Mouse (Mus musculus) kidney, adult 2 months (tissue): ENCODE data around the gene Gipr. TPM values are rescaled to one million over a fixed set of nuclear protein-coding genes. Genes with fewer than 3 reads are reported as not detected.

Experiments used
- DNase-seq: peaks from one replicate; pipeline ENCODE4 v3.0.0; 2021
- H3K27ac ChIP-seq: fragments of 200-500 bp; 2 replicates; pipeline ENCODE4 v1.5.1; 2012; ENCODE audit warnings: low read depth, low read length, control low read depth, inconsistent platforms; ENCODE audit not compliant: insufficient read depth
- H3K27me3 ChIP-seq: fragments of 200-500 bp; replicated peaks from 2 replicates; pipeline ENCODE4 v1.6.1; 2012; ENCODE audit warnings: mild to moderate bottlenecking, moderate library complexity, low read length, inconsistent platforms; ENCODE audit not compliant: control insufficient read depth, insufficient read depth
- H3K36me3 ChIP-seq: fragments of 200-500 bp; 2 replicates; pipeline ENCODE4 v1.6.1; 2012; ENCODE audit warnings: mild to moderate bottlenecking, moderate library complexity, low read length, inconsistent platforms; ENCODE audit not compliant: control insufficient read depth, insufficient read depth
- H3K4me1 ChIP-seq: fragments of 200-500 bp; 2 replicates; pipeline ENCODE4 v1.6.1; 2011; ENCODE audit warnings: low read length; ENCODE audit not compliant: control insufficient read depth, insufficient read depth
- H3K4me3 ChIP-seq: fragments of 200-500 bp; 2 replicates; pipeline ENCODE4 v1.5.1; 2011; ENCODE audit warnings: mild to moderate bottlenecking, low read depth, low read length, control low read depth; ENCODE audit not compliant: insufficient read depth
- CTCF ChIP-seq: fragments of 200-500 bp; conservative IDR thresholded peaks from 2 replicates; pipeline ENCODE4 v1.5.1; 2011; ENCODE audit warnings: low read depth, mild to moderate bottlenecking, control low read depth, low read length, moderate library complexity, mixed read lengths; ENCODE audit not compliant: insufficient read depth, insufficient read length
- POLR2A ChIP-seq: fragments of 200-500 bp; IDR thresholded peaks from one replicate; pipeline ENCODE4 v1.6.1; 2011; ENCODE audit warnings: low read depth, low read length, control low read depth
- WGBS: fragments of 180-500 bp; shearing (Covaris S2); methylation state at CpG from one replicate; pipeline ENCODE4 v1.1.7; 2018; 5-methylcytosine and 5-hydroxymethylcytosine counted together
- polyA plus RNA-seq: library from polyadenylated mRNA; depleted of rRNA; stranded (reverse); fragments of >200 nt; gene quantifications from 2 replicates; pipeline ENCODE4 v1.2.3, GENCODE M21; 2012

Gene Gipr
- polyA plus RNA-seq, 1 experiment, result 0.13 TPM

DNA sequence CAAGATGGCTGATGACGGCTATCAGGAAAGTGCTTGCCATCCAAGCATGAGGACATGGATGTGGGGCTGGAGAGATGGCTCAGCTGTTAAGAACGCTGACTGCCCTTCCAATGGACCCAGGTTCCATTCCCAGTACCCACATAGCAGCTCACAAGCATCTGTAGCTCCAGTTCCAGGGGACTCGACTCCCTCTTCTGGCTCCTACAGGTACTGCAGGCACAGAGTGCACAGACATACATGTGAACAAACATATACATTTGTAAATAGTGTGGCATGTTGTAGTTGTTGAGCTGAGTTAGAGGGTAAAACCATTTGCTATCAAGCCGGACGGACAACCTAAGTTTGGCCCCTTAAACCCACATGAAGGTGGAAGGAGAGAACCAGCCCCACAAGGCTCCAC lies 44.1 kb upstream of the Gipr start:
- Histone ChIP-seq H3K4me1 (no peaks in the 10 kb centered on the region), H3K4me3 (no peak overlapping the region), H3K27ac (no peak overlapping the region), H3K36me3 (no peaks in the 10 kb centered on the region), H3K27me3 (no peaks in the 10 kb centered on the region)
- DNase-seq, result no peak
- TF ChIP-seq CTCF, result no peak; the same call in 1 of the 2 replicates
- TF ChIP-seq POLR2A, result no peak
- 96% methylated on average over 5 of the region's 5 CpGs for WGBS

DNA sequence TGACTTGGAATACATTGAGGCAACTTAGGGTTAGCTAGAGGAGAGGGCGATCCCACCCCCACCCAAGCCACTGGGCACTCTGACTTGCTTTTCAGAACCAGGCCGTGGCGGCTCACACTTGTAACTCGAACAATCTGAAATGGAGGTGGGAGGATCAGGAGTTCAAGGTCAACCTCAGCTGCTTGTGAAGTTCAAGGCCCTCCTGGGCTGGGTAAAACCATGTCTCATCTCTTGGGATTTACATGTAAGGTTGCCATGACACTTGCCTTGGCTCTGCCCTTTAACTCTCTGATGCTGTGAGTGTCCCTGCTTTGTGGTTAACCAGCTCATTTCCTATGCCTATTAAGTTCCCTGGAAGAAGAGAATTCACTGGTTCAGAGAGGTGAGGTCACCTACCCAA lies 43.6 kb upstream of the Gipr start:
- no peaks in the 10 kb centered on the region for H3K27me3 ChIP-seq
- no peak for TF ChIP-seq CTCF
- TF ChIP-seq POLR2A, result no peak
- H3K36me3 ChIP-seq, result no peaks in the 10 kb centered on the region
- no peak for DNase-seq
- no peak overlapping the region for H3K4me3 ChIP-seq
- no peak overlapping the region for H3K27ac ChIP-seq
- WGBS, result 63% methylated on average over 4 of the region's 4 CpGs
- no peaks in the 10 kb centered on the region for H3K4me1 ChIP-seq

DNA sequence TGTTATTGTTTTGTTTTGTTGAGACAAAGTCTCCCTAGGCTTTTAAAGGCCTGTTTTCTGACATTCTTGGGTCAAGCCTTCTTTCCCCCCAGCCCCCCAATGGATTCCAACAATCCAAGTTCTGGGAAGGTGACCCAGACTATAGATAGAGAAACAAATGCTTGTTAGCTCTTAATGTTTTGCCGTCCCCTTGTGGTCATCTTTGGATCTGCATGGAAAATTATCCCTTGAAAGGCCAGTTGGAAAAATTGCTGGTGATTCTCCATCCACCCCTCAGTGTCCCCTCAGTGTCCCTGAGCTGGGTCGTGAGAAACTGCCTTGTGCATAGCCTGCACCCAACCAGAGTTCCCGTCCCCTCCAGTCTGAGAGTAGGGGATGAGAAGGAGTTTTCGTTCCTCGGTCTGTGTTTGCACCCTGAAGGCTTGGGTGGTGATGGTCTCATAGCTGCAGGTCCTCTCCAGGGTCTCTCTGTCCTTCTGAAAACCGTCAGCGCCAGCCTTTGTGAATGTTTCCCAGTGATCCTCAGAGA lies 43.1 kb upstream of the Gipr start:
- Histone ChIP-seq H3K4me3 (no peak overlapping the region), H3K36me3 (no peaks in the 10 kb centered on the region; the same call in 1 of the 2 replicates), H3K4me1 (no peaks in the 10 kb centered on the region), H3K27ac (no peak overlapping the region), H3K27me3 (no peaks in the 10 kb centered on the region)
- DNase-seq, result peak; percentile 66
- TF ChIP-seq POLR2A, result no peak
- peak; percentile 34; the same call in 1 of the 2 replicates for TF ChIP-seq CTCF
- WGBS, result 46% methylated on average over 7 of the region's 7 CpGs

DNA sequence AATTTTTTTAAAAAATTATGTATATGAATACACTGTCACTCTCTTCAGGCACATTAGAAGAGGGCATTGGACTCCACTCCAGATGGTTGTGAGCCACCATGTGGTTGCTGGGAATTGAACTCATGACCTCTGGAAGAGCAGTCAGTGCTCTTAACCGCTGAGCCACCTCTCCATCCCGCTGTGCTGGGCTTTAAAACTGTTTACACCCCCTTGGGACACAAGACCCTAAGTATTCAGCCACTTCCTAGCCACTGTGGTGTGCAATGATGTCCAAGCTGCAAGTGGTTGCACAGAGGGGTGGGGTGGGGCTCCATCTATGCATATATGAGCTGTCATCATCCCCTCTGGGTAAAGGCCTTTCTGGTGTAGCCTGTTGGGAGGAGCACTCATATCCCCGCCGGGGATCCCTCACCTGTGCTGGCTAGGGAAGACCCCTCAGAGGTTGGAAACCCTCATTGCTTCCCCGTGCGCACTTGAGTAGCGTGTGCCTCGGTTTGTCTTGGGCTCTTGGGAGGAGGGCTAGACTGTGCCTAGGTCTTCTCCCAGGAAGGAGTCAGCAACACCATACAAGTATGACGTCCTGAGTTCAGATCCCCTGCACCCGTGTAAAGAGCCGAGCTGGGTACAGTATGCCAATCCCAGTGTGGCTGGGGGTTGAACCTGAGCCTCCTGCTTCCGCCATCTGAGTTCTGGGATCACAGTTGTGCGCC lies 42.4 kb upstream of the Gipr start:
- Histone ChIP-seq H3K4me3 (no peak overlapping the region), H3K4me1 (no peaks in the 10 kb centered on the region), H3K36me3 (no peaks in the 10 kb centered on the region; the same call in 1 of the 2 replicates), H3K27me3 (no peaks in the 10 kb centered on the region), H3K27ac (no peak overlapping the region)
- WGBS, result 86% methylated on average over 13 of the region's 13 CpGs
- no peak for DNase-seq
- no peak for TF ChIP-seq POLR2A
- no peak for TF ChIP-seq CTCF

DNA sequence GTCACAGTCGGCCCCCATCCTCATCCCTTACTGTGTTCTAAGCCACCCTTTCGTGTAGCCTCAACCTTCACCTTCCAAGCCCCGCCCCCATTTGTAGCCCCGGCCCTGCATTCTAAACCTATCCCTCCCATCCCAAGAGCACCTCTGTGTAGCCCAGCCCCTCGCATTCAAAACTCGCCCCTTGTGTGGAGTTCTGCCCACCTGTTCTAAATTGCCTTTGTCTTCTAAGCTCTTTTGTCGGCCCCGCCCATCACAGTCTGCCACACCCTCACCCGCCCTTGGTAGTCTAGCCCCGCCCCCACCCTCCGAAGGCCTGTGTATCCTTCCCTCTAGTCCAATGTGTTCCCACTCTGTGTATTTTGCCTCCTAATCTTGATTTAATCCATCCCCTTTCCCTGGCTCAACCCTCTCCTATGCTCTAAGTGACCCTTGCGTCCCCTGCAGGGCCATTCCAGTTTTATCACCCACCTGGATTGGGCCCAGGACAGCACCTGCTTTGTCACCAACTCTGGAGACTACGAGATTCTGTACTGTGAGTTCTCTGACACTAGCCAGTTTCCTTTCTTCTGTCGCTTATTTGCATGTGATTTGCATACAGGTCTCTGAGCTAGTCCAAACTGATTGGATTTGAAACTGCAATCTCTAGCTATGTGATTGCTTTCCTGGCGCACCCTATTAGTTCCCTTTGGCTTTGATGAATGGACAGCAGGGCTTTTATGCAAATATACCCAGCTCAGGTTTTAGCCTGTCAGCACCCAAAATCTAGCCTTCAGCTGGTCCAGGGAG lies 36.3 kb upstream of the Gipr start:
- H3K4me3 ChIP-seq, result no peak overlapping the region
- TF ChIP-seq POLR2A (no peak), CTCF (no peak)
- DNase-seq, result no peak
- H3K4me1 ChIP-seq, result no peaks in the 10 kb centered on the region
- H3K27ac ChIP-seq, result no peak overlapping the region
- no peaks in the 10 kb centered on the region for H3K27me3 ChIP-seq
- H3K36me3 ChIP-seq, result no peaks in the 10 kb centered on the region; the same call in 1 of the 2 replicates
- WGBS, result 80% methylated on average over 15 of the region's 15 CpGs

DNA sequence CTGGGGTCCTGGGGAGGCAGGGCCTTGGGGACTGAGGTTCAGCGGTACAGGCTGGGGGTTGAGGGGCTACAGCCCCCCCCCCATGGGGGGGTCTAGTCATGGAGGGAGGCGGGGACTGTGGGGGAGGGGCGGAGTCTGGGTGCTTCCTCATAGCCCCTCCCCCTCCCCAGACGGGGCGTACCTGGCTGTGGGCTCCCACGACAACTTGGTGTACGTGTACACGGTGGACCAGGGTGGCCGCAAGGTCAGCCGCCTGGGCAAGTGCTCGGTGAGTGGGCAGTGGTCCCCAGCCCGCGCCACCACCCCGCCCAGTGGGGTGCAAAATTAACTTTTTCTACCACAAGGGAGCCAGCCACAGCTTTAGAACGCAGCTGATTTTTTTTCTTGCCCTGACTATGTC lies 35.7 kb upstream of the Gipr start:
- TF ChIP-seq CTCF, result no peak
- no peak for TF ChIP-seq POLR2A
- H3K36me3 ChIP-seq, result no peaks in the 10 kb centered on the region; the same call in 1 of the 2 replicates
- no peaks in the 10 kb centered on the region for H3K4me1 ChIP-seq
- 83% methylated on average over 15 of the region's 15 CpGs for WGBS
- no peaks in the 10 kb centered on the region for H3K27me3 ChIP-seq
- no peak for DNase-seq
- no peak overlapping the region for H3K4me3 ChIP-seq
- no peak overlapping the region for H3K27ac ChIP-seq

DNA sequence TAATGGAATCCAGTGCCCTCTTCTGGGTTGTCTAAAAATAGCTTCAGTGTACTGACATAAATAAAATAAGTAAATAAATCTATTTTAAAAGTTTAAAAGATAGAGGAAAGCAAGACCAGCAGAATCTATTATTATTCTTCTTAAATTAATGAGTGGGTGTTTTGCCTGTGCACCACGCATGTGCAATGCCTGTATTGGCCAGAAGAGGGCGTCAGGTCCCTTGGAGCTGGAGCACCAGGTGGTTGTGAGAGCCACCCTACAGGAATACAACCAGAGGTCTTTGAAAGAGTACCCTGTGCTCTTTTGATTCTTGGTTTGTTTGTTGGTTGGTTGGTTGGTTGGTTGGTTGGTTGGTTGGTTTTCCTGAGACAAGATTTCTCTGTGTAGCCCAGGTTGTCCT lies 32.1 kb upstream of the Gipr start:
- 46% methylated on average over 2 of the region's 2 CpGs for WGBS
- Histone ChIP-seq H3K27ac (no peak overlapping the region), H3K27me3 (no peaks in the 10 kb centered on the region), H3K36me3 (no peaks in the 10 kb centered on the region; the same call in 1 of the 2 replicates), H3K4me1 (no peaks in the 10 kb centered on the region), H3K4me3 (no peak overlapping the region)
- DNase-seq, result no peak
- TF ChIP-seq POLR2A, result no peak
- TF ChIP-seq CTCF, result peak; percentile 66
